Mouse (Mus musculus) liver, embryonic 15.5 days (tissue): ENCODE data around the gene Scfd2. TPM values are rescaled to one million over a fixed set of nuclear protein-coding genes. Genes with fewer than 3 reads are reported as not detected.

ENCODE experiments used
- ATAC-seq: fragments of 200-750 bp; cut with Nextera tagmentation; 2 replicates; pipeline ENCODE4 v1.8.0; 2017; ENCODE audit warnings: moderate number of reproducible peaks, mild to moderate bottlenecking, moderate library complexity; ENCODE audit not compliant: insufficient read depth
- H3K27ac ChIP-seq: fragments of 300-500 bp; sonication (generic); replicated peaks from 2 replicates; pipeline ENCODE4 v1.5.1; 2015; ENCODE audit warnings: mild to moderate bottlenecking, inconsistent platforms
- H3K27me3 ChIP-seq: fragments of 300-500 bp; sonication (generic); 2 replicates; pipeline ENCODE4 v1.6.1; 2015; ENCODE audit warnings: mild to moderate bottlenecking, inconsistent platforms
- H3K36me3 ChIP-seq: fragments of 300-500 bp; sonication (generic); replicated peaks from 2 replicates; pipeline ENCODE4 v1.6.1; 2015; ENCODE audit warnings: moderate library complexity, mild to moderate bottlenecking, inconsistent platforms
- H3K4me1 ChIP-seq: fragments of 300-500 bp; sonication (generic); replicated peaks from 2 replicates; pipeline ENCODE4 v1.6.1; 2015; ENCODE audit warnings: inconsistent platforms
- H3K4me2 ChIP-seq: fragments of 300-500 bp; sonication (generic); 2 replicates; pipeline ENCODE4 v1.6.1; 2015; ENCODE audit warnings: moderate library complexity, mild to moderate bottlenecking, inconsistent platforms
- H3K4me3 ChIP-seq: fragments of 300-500 bp; sonication (generic); replicated peaks from 2 replicates; pipeline ENCODE4 v1.5.1; 2015; ENCODE audit warnings: mild to moderate bottlenecking, inconsistent platforms
- H3K9ac ChIP-seq: fragments of 300-500 bp; sonication (generic); 2 replicates; pipeline ENCODE4 v1.6.1; 2015; ENCODE audit warnings: moderate library complexity, mild to moderate bottlenecking, inconsistent platforms
- H3K9me3 ChIP-seq: fragments of 300-500 bp; sonication (generic); replicated peaks from 2 replicates; pipeline ENCODE4 v1.6.1; 2016; ENCODE audit warnings: inconsistent platforms
- WGBS: fragments of 180-500 bp; shearing (Covaris S2); methylation state at CpG from one replicate; pipeline ENCODE4 v1.1.7; 2015; ENCODE audit warnings: mixed read lengths; ENCODE audit not compliant: insufficient replicate concordance; 5-methylcytosine and 5-hydroxymethylcytosine counted together
- polyA plus RNA-seq: library from polyadenylated mRNA; unstranded; fragments of >200 nt; fragmentation: Nextera tagmentation; extraction: Ambion mirVana; gene quantifications from 2 replicates; pipeline ENCODE4 v1.2.1, GENCODE M21; 2015

Scfd2 gene
- polyA plus RNA-seq, 1 experiment from 2014 or later, result 9.8 TPM

- Histone ChIP-seq H3K27me3 (no peaks in the 10 kb centered on the region), H3K4me1 (peaks cover 5% of the 10 kb centered on the region), H3K36me3 (no peaks in the 10 kb centered on the region), H3K27ac (no peak overlapping the region), H3K9ac (no peak overlapping the region), H3K9me3 (no peaks in the 10 kb centered on the region), H3K4me2 (no peak overlapping the region), H3K4me3 (no peak overlapping the region)
- no peak for ATAC-seq
- WGBS, result 78% methylated on average over 6 of the region's 6 CpGs
These were observed 241.6 kb downstream of the Scfd2 start for GRCm38 (mm10) chr5:74289957-74290356.

- H3K9ac ChIP-seq, result no peak overlapping the region
- no peak overlapping the region for H3K27ac ChIP-seq
- H3K27me3 ChIP-seq, result no peaks in the 10 kb centered on the region
- H3K4me3 ChIP-seq, result no peak overlapping the region
- H3K36me3 ChIP-seq, result no peaks in the 10 kb centered on the region
- WGBS, result 50% methylated on average over 2 of the region's 2 CpGs
- H3K4me2 ChIP-seq, result no peak overlapping the region
- no peak for ATAC-seq
- H3K9me3 ChIP-seq, result no peaks in the 10 kb centered on the region
- H3K4me1 ChIP-seq, result peaks cover 5% of the 10 kb centered on the region
These were observed 243.4 kb downstream of the Scfd2 start for GRCm38 (mm10) chr5:74288206-74288605.

GRCm38 (mm10) chr5:74286301-74286700, 245.3 kb downstream of the Scfd2 start:
- no peak overlapping the region for H3K27ac ChIP-seq
- H3K9me3 ChIP-seq, result no peaks in the 10 kb centered on the region
- H3K36me3 ChIP-seq, result no peaks in the 10 kb centered on the region
- H3K4me2 ChIP-seq, result no peak overlapping the region
- H3K27me3 ChIP-seq, result no peaks in the 10 kb centered on the region
- no peak overlapping the region for H3K9ac ChIP-seq
- no peak overlapping the region for H3K4me3 ChIP-seq
- no peak for ATAC-seq
- peaks cover 5% of the 10 kb centered on the region for H3K4me1 ChIP-seq
- WGBS, result 65% methylated on average over 4 of the region's 4 CpGs

GRCm38 (mm10) chr5:74285764-74286163, 245.8 kb downstream of the Scfd2 start:
- no peaks in the 10 kb centered on the region for H3K9me3 ChIP-seq
- ATAC-seq, result no peak
- H3K4me2 ChIP-seq, result no peak overlapping the region
- H3K36me3 ChIP-seq, result no peaks in the 10 kb centered on the region
- H3K4me3 ChIP-seq, result no peak overlapping the region
- H3K27ac ChIP-seq, result no peak overlapping the region
- no peaks in the 10 kb centered on the region for H3K27me3 ChIP-seq
- 61% methylated on average over 7 of the region's 7 CpGs for WGBS
- H3K4me1 ChIP-seq, result peaks cover 5% of the 10 kb centered on the region
- H3K9ac ChIP-seq, result no peak overlapping the region

GRCm38 (mm10) chr5:74285289-74285688, 246.3 kb downstream of the Scfd2 start:
- Histone ChIP-seq H3K9me3 (no peaks in the 10 kb centered on the region), H3K4me2 (no peak overlapping the region), H3K9ac (no peak overlapping the region), H3K4me1 (peaks cover 5% of the 10 kb centered on the region), H3K36me3 (no peaks in the 10 kb centered on the region), H3K27me3 (no peaks in the 10 kb centered on the region), H3K27ac (no peak overlapping the region), H3K4me3 (no peak overlapping the region)
- WGBS, result 7% methylated on average over 2 of the region's 2 CpGs
- no peak for ATAC-seq

GRCm38 (mm10) chr5:74283545-74283944, 248.0 kb downstream of the Scfd2 start:
- Histone ChIP-seq H3K4me2 (no peak overlapping the region), H3K27me3 (no peaks in the 10 kb centered on the region), H3K36me3 (no peaks in the 10 kb centered on the region), H3K27ac (no peak overlapping the region), H3K9ac (no peak overlapping the region), H3K4me3 (no peak overlapping the region), H3K9me3 (no peaks in the 10 kb centered on the region), H3K4me1 (peaks cover 8% of the 10 kb centered on the region)
- ATAC-seq, result no peak
- WGBS, result 36% methylated on average over 8 of the region's 8 CpGs

GRCm38 (mm10) chr5:74281480-74281879, 250.1 kb downstream of the Scfd2 start:
- Histone ChIP-seq H3K27ac (no peak overlapping the region), H3K4me3 (no peak overlapping the region), H3K9me3 (no peaks in the 10 kb centered on the region), H3K4me2 (no peak overlapping the region), H3K4me1 (peaks cover 8% of the 10 kb centered on the region), H3K36me3 (no peaks in the 10 kb centered on the region), H3K27me3 (no peaks in the 10 kb centered on the region), H3K9ac (no peak overlapping the region)
- no peak for ATAC-seq
- WGBS, result 76% methylated on average over 8 of the region's 8 CpGs

- no peak overlapping the region for H3K4me2 ChIP-seq
- no peaks in the 10 kb centered on the region for H3K36me3 ChIP-seq
- no peak overlapping the region for H3K4me3 ChIP-seq
- H3K9me3 ChIP-seq, result no peaks in the 10 kb centered on the region
- ATAC-seq, result no peak
- H3K4me1 ChIP-seq, result 0 out of 2 replicates have a peak, but pooled peaks cover 2% of the 10 kb centered on the region
- no peaks in the 10 kb centered on the region for H3K27me3 ChIP-seq
- no peak overlapping the region for H3K27ac ChIP-seq
- H3K9ac ChIP-seq, result no peak overlapping the region
- WGBS, result 73% methylated on average over 7 of the region's 7 CpGs
These were observed 251.9 kb downstream of the Scfd2 start for GRCm38 (mm10) chr5:74279673-74280072.

- H3K27ac ChIP-seq, result no peak overlapping the region
- H3K4me3 ChIP-seq, result no peak overlapping the region
- H3K9me3 ChIP-seq, result no peaks in the 10 kb centered on the region
- H3K27me3 ChIP-seq, result no peaks in the 10 kb centered on the region
- 72% methylated on average over 7 of the region's 7 CpGs for WGBS
- no peaks in the 10 kb centered on the region for H3K36me3 ChIP-seq
- H3K4me2 ChIP-seq, result no peak overlapping the region
- no peak overlapping the region for H3K9ac ChIP-seq
- H3K4me1 ChIP-seq, result 0 out of 2 replicates have a peak, but pooled peaks cover 2% of the 10 kb centered on the region
- ATAC-seq, result no peak
These were observed 253.1 kb downstream of the Scfd2 start for GRCm38 (mm10) chr5:74278428-74278827.

- no peaks in the 10 kb centered on the region for H3K27me3 ChIP-seq
- H3K27ac ChIP-seq, result no peak overlapping the region
- 0 out of 2 replicates have a peak, but pooled peaks cover 2% of the 10 kb centered on the region for H3K4me1 ChIP-seq
- WGBS, result 6% methylated on average over 3 of the region's 3 CpGs
- H3K4me2 ChIP-seq, result no peak overlapping the region
- H3K9me3 ChIP-seq, result no peaks in the 10 kb centered on the region
- H3K4me3 ChIP-seq, result no peak overlapping the region
- no peak for ATAC-seq
- no peaks in the 10 kb centered on the region for H3K36me3 ChIP-seq
- no peak overlapping the region for H3K9ac ChIP-seq
These were observed 253.8 kb downstream of the Scfd2 start for GRCm38 (mm10) chr5:74277712-74278111.

- no peaks in the 10 kb centered on the region for H3K36me3 ChIP-seq
- no peak overlapping the region for H3K4me2 ChIP-seq
- no peaks in the 10 kb centered on the region for H3K9me3 ChIP-seq
- H3K9ac ChIP-seq, result no peak overlapping the region
- H3K4me1 ChIP-seq, result 0 out of 2 replicates have a peak, but pooled peaks cover 2% of the 10 kb centered on the region
- no peak for ATAC-seq
- no peak overlapping the region for H3K4me3 ChIP-seq
- 76% methylated on average over 5 of the region's 5 CpGs for WGBS
- H3K27ac ChIP-seq, result no peak overlapping the region
- H3K27me3 ChIP-seq, result no peaks in the 10 kb centered on the region
These were observed 254.3 kb downstream of the Scfd2 start for GRCm38 (mm10) chr5:74277216-74277615.

- no peaks in the 10 kb centered on the region for H3K27me3 ChIP-seq
- no peaks in the 10 kb centered on the region for H3K4me1 ChIP-seq
- ATAC-seq, result no peak
- WGBS, result 52% methylated on average over 3 of the region's 3 CpGs
- no peaks in the 10 kb centered on the region for H3K9me3 ChIP-seq
- H3K27ac ChIP-seq, result no peak overlapping the region
- no peak overlapping the region for H3K4me2 ChIP-seq
- H3K4me3 ChIP-seq, result no peak overlapping the region
- no peaks in the 10 kb centered on the region for H3K36me3 ChIP-seq
- H3K9ac ChIP-seq, result no peak overlapping the region
These were observed 258.2 kb downstream of the Scfd2 start for GRCm38 (mm10) chr5:74273313-74273712.
